Mouse (Mus musculus): ENCODE measurements around the gene Tdrd7.

The Tdrd7 gene

GRCm38 (mm10) chr4:46080261-46080660 is 115.1 kb downstream of the Tdrd7 start:
- intact Hi-C loops (cut with DNase I) = no loop called here

GRCm38 (mm10) chr4:46082555-46082954 is 117.4 kb downstream of the Tdrd7 start:
- intact Hi-C loops (cut with DNase I) = no loop called here

All from adrenal gland (tissue).